Mouse (Mus musculus): Measurements from ENCODE around the gene Spag7. TPM values are rescaled to one million over a fixed set of nuclear protein-coding genes. Genes with fewer than 3 reads are reported as not detected.
A peak's percentile ranks its signal among the peaks of the same experiment; 100 is the strongest.

The Spag7 gene
- total RNA-seq, 2 experiments from 2014 or later: 11.1 to 36.9 TPM

DNA sequence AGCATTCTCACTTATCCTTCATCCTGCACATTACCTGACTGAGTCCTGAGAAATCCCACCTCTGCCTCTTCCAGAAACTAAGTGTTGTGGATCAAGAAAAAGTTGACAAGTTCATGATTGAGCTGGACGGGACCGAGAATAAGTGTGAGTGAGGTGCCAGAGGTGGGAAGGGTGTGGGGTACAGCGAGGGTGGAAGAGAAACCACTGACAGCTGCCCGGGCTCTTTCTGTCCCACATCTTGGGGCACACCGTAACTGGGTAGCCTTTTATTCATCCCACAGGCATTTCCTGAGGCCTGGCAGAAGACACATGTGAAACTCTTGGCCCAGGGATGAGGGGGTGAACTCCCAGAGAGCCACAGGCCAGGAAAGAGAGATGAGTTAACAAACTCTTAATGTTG lies 10.7 kb downstream of the Spag7 start:
- ATAC-seq (replicated peaks; ENCODE audit: low FRiP score, poor library complexity, severe bottlenecking): no peak

DNA sequence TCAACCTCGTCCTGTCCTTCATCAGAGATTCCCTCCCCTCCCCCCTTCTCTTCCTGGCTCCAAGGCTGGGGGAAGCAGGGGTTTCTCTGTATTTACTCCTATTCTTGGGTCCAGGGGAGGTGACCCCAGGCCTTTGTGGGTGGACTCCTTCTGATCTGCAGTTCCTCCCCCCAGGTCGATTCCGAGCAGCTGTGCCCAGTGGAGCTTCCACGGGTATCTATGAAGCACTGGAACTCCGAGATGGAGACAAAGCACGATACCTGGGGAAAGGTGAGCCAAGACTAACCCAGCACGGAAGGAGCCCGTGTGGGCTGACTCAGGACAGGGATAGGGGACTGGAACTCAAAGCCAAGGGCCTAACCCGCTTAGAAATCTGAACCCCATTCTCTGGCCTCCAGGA lies 11.2 kb downstream of the Spag7 start:
- no peak for ATAC-seq (replicated peaks; ENCODE audit: low FRiP score, poor library complexity, severe bottlenecking)

DNA sequence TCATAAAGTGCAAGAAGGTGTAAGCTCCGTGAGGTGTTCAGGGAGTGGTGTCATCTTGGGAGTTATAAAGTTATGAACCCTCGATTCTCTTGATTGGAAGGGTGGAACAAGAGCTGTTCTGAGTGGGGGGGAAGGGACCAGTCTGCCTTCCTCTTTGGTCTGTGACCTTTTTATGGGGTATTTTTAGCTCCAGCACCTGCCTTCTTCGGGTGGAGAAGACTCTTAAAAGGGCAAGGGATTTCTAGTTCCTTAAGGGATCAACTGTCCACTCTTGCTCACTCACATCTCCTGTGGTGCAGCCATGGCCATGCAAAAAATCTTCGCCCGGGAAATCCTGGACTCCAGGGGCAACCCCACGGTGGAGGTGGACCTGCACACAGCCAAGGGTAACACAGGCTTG lies 11.6 kb downstream of the Spag7 start:
- no peak for ATAC-seq (replicated peaks; ENCODE audit: low FRiP score, poor library complexity, severe bottlenecking)

DNA sequence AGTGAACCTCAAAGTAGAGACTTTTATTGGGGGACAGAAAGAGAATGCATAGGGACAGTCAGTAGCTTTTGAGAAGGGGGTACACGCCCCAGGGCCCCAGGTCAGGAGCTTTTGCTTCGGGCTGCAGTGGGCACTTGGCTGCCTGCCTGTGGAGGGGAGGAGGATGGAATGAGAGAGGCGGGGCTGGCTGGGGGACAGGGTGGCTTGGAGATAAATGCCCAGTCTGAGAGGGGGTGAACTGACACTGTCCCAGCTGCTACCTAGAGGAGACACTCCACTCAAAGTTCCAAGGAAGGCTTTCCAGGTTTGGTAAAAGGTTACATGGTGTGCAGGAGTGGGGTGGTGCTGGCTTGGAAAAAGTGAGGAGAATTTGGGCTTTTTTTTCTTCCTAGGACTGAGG lies 12.3 kb downstream of the Spag7 start, which contains the start of gene Eno3:
Eno3 (plus strand) TSS at position 239 of the 400 bp plus-strand sequence.
- no peak for ATAC-seq (replicated peaks; ENCODE audit: low FRiP score, poor library complexity, severe bottlenecking)

DNA sequence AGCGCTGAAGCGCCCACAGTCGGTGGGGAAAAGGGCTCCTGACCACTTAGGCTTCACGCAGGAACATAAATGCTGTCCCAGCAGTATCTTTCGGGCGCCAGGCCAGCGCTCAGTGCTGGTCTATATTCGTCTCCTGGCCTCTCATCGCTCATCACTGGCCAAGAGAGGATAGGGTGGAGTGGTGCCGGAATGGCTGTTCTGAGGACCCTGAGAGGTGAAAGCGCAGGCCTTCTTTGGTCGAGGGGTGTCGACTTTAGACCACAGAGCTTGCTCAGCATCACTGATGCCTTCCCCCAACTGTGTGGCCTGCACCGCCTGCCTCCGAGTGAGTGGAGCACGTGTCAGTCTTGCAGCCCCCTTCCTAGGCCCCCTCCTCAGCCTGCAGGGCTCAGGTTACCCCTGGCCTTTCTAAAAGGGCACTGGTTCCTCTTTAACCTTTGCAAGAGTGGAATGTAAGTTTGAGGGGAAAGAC lies 12.7 kb downstream of the Spag7 start:
- no peak for ATAC-seq (replicated peaks; ENCODE audit: low FRiP score, poor library complexity, severe bottlenecking)

DNA sequence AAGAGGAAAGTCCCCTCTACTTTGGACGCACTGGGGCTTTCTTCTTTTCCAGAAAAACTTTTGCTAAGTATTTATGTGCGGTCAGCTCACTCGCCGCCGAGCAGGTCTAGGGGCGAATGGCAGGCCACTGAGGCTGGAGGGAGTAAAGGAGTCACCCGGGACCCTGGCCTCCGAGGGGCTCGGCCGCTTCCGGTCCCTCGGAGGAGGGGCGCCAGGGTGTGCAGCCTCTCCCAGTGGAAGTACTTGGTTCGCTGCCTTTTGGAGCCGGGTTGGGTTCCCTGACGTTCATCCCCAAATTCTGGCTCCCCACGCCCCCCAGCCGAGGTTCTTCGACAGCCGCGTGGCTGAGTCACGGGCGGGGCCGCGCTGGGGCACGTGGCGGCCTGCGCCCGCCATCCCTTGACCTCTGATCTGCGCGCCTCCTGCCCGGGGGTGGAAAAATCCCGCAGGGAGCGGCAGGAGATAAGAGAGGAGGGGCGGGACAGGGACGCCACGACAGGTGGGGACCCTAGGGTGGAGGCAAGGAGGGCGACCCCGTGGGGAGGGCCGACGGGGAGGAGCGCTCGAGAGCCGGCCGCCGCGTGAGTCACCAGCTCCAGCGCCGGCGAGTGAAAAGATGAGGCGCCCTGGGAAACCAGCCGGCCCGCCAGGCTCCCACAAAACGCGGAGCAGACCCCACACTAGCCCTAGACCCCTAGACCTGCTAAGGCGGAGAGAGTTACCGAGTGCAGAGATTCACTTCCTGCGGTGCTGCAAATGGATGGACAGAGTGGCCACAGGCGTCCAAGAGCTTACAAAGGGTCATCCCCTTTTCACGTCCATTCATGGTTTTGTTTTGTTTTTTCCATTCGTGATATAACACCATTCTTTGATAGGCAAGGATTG lies 13.4 kb downstream of the Spag7 start:
- no peak for ATAC-seq (replicated peaks; ENCODE audit: low FRiP score, poor library complexity, severe bottlenecking)

DNA sequence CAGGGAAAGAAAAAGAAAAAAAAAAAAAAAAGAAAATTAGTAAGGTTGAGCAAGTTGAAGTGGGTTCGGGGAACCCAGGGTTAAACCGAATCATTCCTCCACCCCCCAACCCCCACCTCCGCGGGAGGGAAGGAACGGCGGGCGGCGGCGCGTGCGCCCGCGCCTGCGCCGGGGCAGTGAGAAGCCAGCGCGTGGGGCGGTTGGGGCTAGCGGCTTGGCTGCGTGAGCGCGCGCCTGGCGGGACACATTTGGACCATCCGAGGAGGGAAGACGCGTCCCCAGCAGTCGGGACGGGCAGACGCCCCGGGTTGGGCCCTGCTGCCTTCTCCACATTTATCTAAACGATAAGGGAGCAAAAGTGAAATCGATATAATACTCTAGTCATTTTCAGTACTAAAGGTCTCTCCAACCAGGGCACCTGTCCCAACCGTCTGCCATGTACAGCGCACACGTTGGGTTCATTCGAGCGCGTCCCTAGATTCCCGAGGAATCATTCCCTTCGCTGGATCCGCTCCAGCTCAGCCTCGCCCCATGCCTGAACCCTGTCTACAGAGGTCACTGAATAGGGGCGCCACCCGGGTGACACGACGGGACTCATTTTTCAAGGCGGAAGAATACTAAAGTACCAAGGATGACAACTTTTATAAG lies 14.2 kb downstream of the Spag7 start:
- peak; percentile 52 for ATAC-seq (replicated peaks; ENCODE audit: low FRiP score, poor library complexity, severe bottlenecking)

DNA sequence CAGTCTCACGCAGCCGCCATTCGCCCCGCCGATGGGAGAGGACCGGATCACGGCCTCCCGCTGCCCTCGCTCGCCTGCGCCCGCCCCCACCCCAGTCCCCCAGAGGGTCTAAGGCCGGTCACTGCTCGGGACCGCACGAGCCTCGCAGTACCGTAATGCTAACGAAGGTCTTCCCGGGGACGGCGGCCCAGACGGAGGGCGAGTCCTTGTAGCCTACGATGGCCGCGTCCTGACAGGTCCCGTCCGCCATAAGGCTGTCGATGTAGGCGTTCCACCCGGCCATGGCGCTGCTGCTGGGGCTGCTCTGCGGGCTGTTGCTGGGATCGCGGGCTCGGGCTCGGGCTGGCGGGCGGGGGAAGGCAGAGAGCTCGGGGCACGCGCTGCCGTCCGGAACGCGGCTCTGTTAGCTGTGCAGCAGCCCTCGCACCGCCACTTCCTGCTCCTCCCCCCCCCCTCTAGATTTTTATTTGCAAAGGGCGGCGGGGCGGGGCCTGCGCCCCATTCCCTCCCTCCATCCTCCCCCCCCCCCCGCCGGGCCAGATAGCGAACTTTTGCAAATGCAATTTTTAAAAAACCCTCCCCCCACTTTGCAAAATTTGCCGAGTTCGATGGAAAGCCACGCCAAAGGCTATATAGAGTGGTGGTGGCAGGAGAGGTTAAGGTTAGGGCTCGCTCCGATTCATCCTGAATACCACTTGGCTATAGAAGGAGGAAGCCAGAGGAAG lies 14.9 kb downstream of the Spag7 start, which contains the start of gene Pfn1:
Pfn1 (minus strand) TSS at position 447 of the 725 bp plus-strand sequence.
- ATAC-seq (replicated peaks; ENCODE audit: low FRiP score, poor library complexity, severe bottlenecking): peak; percentile 58

DNA sequence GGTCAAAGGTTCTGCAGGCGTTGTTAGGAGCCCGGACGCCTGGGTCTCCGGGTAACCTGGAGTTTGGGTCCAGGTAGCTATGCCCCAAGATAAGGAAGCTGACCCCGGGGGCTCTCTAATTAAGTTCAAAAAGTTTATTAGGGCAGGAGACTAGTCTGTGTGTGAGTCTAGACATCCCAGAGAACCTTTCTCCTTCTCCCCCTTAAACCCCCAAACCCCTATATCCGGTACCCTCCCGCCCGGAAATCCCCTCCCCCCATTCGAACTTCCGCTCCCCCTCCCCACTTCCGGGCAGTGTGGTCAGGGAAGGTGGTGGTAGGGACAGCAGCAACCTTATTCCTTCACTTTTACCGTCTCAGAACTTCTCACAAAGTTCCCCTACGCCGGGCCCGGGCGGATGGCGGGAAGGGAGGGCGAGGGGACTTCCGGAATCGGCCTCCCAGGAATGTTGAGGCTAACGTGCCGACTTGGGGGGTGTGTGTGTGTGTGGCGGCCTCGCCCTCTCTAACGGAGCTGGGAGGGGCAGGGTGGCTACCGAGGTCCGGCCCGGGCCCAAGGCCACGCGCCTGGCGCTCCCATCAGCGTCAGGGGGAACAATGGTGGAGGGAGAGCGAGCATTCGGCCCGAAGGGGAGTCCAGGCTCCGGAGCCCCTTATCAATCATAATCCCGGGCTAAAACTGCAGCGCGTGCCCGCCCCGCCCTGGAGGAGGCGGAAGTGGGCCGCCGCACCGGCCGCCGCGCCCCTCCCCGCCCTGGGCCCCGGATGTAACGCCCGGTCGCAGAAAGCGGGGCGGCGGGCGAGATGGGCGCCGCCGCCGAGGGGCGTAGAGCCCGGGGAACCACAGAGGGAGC lies 15.6 kb downstream of the Spag7 start:
- ATAC-seq (replicated peaks; ENCODE audit: low FRiP score, poor library complexity, severe bottlenecking): peak; percentile 54

DNA sequence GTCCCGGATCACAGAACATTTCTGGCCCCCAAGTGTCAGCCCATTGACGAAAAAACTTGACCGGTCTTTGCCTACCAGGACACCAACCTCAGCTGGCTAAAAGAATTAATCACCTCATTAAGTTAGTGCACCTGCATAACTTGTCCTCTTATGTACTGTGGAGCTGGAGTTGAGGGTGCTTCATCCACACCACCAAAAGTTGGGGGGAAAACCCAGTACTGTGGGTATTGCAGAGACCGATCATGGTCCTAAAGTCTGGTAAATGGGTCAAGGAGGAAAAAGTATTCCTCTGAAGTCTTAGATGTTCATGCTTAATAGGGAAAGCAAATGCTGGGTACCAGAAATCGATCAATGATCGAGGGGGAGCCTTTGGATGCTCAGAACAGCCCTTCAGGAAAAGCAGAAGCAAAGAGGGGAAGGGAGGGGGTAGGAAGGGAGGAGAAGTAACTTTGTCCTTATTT lies 16.3 kb downstream of the Spag7 start:
- ATAC-seq (replicated peaks; ENCODE audit: low FRiP score, poor library complexity, severe bottlenecking): no peak

DNA sequence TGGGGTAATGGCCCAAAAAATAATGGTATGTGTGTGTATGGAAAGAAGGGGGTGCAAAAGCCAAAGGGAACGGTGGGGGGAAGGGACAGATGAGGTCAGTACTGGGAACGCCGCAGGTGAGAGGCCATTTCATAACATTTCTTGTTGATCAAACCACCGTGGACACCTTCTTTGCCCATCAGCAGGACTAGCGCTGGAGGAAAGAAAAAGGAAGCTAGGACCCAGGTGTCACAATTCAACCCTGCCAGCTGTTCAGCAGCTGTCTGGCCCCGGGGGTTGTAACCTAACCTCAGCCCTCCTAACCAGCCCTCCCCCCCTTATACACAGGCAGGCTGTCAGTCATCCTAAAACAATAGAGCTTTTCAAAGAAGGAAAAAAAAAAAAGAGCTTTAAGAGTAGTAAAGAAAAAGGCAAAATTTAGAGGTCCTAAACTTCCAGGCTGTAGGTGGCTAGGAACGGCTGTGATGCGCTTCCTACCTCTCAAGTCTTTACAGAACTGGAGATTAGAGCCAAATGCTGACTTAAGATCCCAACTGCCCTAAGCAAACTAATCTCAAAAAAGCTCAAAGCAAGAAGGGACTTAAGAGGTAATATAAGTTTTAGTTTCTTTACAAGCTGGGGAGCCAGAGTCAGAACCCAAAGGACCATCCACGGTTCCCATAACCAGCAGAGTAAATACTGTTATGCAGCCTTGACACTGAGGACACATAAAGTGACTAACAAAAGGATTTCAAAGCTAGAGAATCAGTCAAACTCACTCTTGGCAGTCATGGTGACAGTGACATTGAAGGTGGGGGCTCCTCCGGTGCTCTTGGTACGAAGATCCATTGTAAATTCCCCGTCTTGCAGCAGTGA lies 17.0 kb downstream of the Spag7 start:
- ATAC-seq (replicated peaks; ENCODE audit: low FRiP score, poor library complexity, severe bottlenecking): no peak

DNA sequence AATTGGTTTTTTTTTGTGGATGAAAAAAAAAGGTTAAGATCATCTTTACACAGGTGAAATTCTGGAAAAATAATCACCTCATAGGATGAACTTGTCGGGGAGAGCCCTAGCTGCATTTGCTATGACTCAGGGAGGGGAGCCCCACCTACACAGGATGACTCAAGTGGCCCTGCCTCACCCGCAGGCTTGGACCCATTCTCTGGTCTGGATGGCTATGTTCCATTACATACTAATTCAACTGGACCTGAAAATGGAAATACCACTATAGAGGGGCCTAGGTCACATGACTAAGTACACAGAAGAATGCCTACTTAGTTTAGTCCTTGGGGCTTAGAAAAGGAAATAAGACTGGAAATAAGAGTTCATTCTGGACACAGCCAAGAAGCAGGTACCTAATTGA lies 17.8 kb downstream of the Spag7 start:
- no peak for ATAC-seq (replicated peaks; ENCODE audit: low FRiP score, poor library complexity, severe bottlenecking)

DNA sequence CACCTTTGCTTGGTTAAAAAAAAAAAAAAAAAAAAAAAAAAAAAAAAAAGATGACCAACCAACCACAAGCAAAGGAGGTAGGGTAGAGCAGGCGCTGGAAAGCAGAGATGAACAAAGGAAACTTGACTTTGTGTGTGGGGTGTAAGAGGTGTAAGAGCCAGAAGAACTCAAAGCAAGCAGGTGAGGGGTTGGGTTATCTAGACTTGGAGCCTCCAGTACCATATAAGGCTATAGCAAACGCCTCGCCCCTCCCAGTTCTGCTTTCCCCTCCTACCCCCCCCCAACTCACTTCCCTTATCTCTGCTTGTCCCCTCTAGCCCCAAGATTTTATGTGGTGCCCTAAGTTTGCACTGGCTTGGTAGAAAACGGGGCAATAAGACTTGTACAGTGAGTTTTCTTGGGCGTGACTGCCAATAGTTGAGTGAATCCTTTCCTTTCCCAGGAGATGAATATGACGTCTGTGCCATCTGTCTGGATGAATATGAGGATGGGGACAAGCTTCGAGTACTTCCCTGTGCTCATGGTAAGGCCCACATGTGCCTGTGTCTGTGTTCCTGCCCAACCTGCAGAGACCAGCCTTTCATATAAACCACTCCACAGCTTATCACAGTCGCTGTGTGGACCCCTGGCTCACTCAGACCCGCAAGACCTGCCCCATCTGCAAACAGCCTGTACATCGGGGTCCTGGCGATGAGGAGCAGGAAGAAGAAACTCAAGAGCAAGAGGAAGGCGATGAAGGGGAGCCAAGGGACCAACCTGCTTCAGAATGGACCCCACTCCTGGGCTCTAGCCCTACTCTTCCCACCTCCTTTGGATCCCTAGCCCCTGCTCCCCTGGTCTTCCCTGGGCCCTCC lies 18.7 kb downstream of the Spag7 start:
- no peak for ATAC-seq (replicated peaks; ENCODE audit: low FRiP score, poor library complexity, severe bottlenecking)

DNA sequence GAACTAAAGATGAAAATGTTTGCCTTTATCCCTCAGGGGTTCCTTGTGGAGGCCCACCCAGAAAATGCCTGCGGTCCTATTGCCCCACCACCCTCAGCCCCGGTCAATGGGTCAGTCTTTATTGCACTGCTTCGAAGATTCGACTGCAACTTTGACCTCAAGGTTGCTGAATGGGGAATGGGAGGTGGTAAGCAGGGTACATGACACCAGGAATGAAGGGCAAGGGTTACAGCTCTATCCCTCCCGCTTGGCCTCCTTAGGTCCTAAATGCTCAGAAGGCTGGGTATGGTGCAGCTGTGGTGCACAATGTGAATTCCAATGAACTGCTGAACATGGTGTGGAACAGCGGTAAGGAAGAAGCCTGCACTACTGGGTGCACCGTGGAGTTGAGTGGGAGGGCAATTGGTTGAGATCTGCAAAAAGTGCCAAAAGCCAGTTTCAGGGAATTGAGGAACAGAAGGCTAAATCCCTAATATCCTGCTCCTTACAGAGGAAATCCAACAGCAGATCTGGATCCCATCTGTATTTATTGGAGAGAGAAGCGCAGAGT lies 20.0 kb downstream of the Spag7 start:
- no peak for ATAC-seq (replicated peaks; ENCODE audit: low FRiP score, poor library complexity, severe bottlenecking)

DNA sequence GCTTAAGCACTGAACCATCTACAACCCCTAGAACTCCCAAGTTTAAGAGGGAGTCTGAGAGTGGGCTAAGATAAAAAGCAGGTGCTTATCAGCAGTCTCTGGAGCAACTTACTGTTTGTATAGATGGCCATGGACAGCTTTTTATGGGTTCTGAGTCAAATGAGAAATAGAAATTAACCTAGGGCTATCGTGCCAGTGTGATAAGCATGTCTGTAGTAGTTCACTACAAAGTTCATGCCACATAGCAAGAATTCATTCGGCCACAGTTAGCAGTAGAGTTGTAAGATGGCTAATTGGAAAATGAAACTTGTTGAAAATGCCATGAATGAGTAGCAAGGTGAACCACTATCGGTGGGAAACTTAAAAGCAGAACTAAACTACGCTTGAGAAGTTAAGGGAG lies 20.7 kb downstream of the Spag7 start:
- ATAC-seq (replicated peaks; ENCODE audit: low FRiP score, poor library complexity, severe bottlenecking): peak; percentile 26

DNA sequence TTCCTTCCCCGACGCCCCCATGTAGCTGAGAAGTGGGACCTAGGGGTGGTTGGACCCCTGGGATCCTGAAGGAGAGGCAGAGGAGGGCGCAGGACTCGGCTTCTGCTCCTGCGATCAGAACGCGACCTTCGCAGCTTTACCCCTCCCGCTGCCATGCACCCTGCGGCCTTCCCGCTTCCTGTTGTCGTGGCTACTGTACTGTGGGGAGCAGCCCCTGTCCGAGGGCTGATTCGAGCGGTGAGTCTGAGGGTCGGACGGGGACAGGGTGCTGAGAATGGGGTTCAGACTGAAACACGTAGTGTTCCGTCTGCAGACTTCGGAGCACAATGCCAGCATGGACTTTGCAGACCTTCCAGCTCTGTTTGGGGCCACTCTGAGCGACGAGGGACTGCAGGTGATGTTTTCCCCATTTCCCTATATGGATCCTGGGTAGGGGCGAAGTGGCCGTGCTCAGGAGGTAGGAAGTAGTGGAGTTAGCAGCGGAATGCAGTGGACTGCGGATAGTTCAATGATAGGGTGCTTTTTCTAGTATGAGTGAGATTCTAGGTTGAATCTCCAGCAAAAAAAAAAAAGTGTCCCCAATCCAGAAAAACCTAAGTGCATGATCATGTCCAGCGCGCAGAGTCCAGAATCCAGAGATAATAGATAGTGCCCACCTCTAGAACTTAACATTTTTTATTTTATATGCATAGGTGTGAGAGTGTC lies 21.3 kb downstream of the Spag7 start:
- ATAC-seq (replicated peaks; ENCODE audit: low FRiP score, poor library complexity, severe bottlenecking): peak; percentile 32; the same call in 1 of the 2 replicates

All from erythroid progenitor cell, adult 5-6 weeks (primary cell).